Mouse (Mus musculus): ENCODE data around the gene Gm7030.
"Not testable (repeated sequence)": the region's sequence is repeated elsewhere in the genome, so short reads cannot be mapped to it uniquely, and the experiment has no call there.

The Gm7030 gene

DNA sequence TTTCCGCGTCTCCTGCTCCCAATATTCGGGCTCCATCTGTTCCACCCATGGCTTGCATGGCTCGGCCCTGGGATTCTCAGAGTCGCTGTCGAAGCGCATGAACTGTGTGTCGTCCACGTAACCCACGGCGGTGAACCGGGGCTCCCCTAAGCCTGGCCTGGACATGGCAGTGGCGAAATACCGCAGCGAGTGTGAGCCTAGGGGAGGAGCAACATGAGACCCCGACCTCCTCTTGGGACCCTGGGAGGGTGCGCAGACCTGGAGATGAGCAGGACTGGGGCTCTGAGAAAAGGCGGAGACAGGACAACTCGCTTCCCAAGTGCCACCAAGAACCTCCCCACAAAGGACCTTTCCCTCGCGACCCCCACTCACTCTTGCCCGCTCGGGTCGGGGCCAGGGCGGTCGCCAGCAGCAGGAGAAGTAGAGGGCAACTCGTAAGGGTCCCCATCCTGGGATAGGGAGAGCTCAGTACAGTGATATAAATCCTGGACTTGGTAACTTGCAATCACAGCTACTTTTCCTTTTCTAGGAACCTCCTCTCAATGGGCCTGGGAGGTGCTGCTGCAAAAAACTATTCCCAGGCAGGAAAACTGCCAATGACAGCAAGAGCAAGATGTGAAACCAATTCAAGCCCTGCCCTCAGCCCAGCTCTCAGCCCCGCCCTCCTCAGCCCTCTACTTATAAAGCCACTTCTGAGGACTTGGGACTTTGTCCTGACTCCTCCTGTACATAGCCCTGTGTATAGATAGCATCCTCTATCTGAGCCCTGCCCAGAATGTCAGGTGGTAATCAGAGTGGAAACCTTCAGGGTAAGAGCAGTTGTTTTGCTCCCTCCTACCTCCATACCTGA is at the start of gene Gm7030:
Gm7030 (minus strand) TSS at position 458 of the 850 bp plus-strand sequence.
- not testable (repeated sequence) for DNase-seq (ENCODE audit: low spot score in 2 of 2)

DNA sequence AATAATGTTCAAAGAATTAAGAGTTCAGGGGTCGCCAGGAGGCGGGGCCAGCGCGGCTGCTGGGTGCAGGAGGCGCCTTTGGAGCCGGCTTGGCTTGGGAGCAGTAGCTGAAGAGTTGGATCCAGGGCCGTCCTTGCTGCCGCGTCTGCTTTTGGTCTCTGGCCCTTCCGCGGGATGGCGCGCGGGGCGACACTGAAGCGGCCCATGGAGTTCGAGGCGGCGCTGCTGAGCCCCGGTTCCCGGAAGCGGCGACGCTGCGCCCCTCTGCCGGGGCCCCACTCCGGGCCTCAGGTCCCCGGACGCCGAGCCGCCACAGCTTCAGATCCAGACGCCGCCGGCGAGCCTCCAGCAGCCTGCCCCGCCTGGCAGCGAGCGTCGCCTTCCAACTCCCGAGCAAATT is 49.7 kb upstream of the Gm7030 start:
- DNase-seq (ENCODE audit: low spot score in 2 of 2), result not testable (repeated sequence)

DNA sequence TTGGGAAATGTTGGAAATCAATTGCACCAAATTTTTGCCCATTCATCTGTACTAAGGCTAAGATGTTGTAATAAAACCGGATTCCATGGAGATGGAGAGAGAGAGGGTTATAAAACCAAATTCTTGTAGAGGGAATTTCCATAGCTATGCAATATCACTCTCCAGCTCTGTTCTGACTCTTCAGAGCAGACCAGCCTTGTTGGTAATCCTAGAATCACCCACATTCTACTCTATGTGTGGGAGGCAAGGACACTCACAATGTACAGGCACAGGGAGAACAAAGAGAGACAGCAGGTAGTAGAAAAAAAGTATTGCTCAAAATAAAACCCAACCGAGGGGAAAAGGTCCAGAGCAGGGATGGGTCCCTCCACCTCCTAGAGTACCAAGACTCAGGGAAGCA is 46.9 kb upstream of the Gm7030 start:
- not testable (repeated sequence) for DNase-seq (ENCODE audit: low spot score in 2 of 2)

DNA sequence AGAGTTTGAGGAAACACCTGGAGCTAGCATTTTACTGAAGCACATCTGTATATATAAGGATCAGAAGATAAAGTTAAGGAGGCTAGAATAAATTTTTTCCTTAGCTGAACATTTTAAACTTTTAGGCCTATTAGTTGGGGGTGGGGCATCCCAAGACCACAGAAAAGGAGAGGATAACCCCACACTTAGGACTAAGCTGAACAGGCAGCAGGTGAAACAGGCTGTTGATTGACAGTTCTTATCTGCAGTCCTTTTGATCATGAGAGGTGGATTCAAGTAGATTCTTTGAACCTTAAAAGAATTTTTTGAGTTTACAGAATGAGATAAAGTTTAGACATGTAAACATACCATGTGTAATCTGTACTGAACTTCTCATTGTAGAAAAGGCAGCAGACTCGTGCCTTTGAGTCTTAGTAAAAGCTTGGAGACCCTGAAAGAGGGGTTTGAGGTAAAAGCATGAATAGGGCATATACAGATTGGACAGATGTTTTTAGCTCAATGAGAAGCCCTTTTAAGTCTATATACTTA is 41.1 kb upstream of the Gm7030 start:
- no peak for DNase-seq (ENCODE audit: low spot score in 2 of 2)

DNA sequence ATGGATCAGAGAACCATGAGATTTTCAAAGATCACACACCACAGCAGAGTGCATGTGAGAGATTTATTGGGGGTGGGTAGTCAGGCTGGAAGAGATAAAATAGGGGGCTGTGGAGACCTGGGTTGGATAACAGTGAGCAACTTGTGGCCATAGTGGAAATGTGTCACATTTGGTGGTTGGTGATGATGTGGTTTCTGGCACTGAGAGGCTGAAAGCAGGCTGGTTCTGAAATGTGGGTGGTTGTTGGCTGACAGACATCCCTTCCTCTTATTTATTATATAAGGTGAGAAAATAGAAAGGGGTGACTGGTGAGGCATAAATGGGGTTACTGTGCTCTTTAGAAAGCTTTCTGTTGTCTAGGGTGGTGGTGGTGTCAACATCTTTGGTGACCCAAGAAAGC is 40.5 kb upstream of the Gm7030 start:
- no peak for DNase-seq (ENCODE audit: low spot score in 2 of 2)

DNA sequence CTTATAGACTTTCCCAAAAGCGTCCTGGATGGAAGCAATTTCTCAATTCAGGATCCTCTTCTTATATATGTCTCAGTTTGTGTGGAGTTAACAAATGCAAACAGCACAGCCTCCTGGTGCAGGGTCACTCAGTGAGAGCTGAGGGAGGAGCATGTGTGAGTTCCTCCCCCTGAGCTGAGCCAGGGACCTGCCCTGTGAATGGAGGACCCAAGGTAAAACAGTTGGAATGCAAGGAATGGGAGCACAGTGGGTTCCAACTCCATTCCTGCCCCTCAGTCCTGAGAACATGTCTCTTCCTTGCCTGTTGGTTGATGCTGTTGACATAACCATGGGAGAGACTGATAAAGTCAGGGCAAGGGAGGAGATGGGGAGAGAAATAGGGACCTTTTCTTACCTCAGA is 39.9 kb upstream of the Gm7030 start:
- DNase-seq (ENCODE audit: low spot score in 2 of 2), result not testable (repeated sequence)

DNA sequence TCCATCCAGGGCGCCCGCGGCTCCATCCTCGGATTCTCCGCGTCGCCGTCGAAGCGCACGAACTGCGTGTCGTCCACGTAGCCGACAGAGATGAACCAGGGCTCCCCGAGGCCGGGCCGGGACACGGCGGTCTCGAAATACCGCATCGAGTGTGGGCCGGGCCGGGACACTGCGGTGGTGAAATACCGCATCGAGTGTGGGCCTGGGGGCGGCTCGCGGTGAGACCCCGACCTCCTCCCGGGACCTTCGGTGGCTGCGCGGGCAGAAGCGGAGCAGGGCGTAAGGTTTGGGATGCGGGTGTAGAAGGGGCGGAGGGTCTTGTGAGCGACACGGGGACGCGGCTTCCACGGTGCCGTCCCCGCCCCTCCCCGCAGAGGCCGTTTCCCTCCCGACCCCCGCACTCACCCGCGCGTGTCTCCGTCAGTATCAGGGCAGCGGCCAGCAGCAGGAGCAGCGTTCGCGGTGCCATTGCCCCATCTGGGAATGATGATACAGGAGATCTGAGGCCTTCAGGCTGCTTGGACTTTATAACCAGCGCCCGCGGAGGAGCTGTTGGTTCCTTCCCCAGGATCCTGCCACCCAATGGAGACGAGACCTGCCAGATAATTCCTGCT is 38.9 kb upstream of the Gm7030 start, which contains the start of gene Gm8909:
Gm8909 (minus strand) TSS at position 499 of the 614 bp plus-strand sequence.
- DNase-seq (ENCODE audit: low spot score in 2 of 2), result no peak

DNA sequence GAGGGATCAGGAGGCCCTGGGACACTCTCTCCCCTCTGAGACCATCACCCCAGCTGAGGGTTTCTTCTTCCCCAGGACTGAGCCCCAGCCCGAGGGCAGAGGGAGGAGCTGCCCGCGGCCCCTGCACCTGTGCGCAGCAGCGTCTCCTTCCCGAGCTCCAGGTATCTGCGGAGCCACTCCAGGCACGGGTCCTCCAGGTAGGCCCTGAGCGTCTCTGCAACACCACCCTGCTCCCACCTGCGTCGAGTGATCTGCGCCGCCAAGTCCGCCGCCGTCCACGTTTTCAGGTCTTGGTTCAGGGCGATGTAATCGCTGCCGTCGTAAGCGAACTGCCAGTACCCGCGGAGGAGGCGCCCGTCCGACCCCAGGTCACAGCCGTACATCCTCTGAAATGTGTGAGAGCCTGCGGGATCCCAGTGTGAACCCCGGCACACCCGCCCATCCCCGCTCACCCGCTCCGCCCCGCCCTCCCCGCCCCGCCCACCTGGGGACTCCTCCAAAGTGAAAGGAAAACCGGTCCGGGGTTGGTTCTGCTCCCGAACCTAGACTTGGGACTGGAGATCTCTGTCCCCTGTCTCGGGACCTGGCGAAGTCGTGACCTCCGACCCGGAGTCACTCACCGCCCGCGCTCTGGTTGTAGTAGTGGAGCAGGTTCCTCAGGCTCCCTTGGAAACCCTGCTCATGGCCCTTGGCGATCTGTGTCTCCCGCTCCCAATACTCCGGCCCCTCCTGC is 38.2 kb upstream of the Gm7030 start:
- DNase-seq (ENCODE audit: low spot score in 2 of 2), result no peak

DNA sequence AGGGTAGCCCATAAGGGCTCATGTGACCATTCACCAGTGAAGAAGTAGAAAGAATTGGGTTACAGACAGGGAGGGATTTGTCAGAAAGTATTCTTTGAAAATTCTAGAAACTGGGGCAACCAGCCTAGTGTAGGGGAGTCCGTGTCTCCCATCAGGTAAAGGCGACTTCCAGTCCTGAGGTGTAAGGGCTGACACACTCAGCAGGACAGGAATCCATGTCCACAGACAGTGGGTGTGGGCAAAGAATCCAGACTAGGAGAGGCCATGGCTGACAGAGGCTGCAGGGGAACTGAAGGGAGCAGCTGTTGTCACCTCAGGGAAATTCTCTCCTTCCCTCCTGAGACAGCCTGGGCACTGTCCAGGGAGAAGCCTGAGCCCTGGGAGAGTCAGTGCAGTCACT is 37.7 kb upstream of the Gm7030 start:
- DNase-seq (ENCODE audit: low spot score in 2 of 2), result not testable (repeated sequence)

DNA sequence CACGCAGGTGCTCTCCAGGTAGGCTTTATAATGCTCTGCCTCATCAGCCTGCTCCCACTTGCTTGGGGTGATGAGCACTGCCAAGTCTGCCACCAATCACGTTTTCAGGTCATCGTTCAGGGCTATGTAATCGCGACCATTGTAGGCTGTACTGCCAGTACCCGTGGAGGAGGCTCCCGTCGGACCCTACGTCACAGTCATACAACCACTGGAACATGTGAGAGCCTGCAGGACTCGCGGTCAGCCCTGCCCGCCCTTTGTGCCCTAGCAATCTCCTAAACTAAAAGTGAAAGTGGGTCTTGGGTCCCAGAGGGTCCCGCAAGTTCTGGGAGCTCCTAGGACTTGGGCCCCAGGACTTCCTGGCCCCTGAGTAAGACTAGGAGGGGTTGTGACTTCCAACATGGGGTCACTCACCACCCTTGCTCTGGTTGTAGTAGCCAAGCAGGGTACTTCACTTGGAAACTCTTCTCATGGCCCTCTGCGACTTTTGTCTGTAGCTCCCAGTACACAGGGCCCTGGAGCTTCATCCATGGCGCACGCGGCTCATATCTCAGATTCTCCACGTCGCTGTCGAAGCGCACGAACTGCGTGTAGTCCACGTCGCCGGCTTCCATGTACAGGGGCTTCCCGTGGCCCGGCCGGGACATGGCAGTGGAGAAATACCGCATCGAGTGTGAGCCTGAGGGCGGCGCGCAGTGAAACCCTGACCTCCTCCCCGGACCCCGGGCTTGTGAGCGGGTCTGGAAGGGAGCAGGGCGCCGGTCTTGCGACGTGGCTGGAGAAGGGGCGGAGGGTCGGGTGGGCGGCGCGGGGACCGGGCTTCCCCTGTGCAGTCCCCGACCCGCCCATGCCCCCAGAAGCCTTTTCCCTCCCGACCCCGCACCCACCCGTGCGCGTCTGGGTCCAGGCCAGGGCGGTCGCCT is 32.2 kb upstream of the Gm7030 start:
- no peak for DNase-seq (ENCODE audit: low spot score in 2 of 2)

DNA sequence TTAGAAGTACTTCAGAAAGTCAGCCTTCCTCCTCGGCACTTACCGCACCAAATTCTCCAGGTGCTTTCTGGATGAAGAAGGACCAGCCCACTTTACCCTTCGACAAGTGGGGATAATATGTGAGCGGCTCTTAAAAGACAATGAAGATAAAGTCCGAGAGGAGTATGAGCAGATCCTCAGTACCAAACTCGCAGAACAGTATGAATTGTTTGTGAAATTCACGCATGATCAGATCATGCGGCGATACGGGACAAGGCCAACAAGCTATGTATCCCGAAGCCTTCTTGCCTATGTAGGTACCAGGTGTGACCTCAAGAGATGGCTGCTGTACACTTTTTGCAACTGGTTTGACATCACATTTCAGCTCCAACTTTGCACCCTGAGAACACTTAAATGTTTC is 29.0 kb upstream of the Gm7030 start:
- DNase-seq (ENCODE audit: low spot score in 2 of 2), result not testable (repeated sequence)

DNA sequence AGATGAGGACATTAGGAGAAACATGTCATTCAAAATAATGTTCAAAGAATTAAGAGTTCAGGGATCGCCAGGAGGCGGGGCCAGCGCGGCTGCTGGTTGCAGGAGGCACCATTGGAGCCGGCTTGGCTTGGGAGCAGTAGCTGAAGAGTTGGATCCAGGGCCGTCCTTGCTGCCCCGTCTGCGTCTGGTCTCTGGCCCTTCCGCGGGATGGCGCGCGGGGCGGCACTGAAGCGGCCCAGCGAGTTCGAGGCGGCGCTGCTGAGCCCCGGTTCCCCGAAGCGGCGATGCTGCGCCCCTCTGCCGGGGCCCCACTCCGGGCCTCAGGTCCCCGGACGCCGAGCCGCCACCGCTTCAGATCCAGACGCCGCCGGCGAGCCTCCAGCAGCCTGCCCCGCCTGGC is 28.6 kb upstream of the Gm7030 start:
- DNase-seq (ENCODE audit: low spot score in 2 of 2), result not testable (repeated sequence)

DNA sequence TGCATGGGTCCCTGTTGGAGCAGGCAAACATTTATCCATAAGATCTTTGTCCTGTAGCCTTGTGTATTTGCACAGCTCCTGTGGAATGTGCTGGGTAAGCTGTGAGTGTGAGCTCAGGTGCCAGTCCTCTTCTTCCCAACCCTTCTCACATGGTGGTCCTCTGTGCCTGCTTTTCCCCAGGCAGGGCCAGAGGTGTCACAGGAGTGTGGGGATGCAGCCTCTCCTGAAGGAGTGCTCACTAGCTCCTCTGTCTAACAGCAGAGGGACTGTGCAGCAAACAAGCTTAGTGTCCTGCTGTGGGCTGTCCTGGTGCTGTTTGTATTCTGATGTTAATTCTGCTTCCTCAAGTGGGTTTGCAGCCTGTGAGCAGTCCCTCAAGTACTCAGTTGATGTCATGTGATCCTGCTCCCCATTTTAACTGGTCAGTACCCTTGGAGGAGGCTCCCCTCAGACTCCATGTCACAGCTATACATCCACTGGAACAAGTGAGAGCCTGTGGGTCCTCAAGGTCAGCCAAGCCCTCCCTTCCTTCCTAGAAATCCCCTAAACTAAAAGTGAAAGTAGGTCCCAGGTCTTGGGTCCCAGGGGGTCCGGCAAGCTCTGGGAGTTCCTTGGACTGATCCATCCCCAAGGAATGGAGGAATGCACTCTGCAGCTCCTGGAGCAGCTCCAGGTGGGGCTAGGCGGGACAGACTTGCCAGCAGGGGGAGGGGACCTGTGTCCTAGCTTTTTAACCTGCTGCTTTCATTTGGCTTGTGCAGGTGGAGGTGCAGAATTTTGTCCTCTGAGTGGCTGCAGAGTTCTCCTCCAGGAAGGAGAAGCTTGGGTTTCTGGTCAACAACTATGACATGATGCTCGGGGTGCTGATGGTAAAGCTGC is 25.3 kb upstream of the Gm7030 start:
- no peak for DNase-seq (ENCODE audit: low spot score in 2 of 2)

DNA sequence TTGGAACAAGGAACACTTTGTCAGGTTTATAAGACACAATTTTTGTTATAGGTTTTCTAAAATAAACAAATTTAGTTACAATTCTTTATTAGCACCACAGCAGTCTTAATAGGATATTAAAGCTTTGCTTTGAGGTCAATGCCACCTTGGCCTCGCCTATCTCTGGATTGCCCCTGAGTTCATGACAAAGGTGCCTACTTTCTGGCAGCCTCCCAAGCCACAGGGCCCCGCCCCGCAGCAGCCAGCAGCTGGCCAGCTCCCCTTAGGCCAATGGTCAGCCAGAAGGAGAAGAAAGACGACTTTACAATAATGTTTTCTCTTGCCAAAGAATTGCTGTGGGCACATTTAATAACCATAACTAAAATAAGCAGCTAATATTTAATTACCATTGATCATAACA is 22.0 kb upstream of the Gm7030 start:
- not testable (repeated sequence) for DNase-seq (ENCODE audit: low spot score in 2 of 2)

DNA sequence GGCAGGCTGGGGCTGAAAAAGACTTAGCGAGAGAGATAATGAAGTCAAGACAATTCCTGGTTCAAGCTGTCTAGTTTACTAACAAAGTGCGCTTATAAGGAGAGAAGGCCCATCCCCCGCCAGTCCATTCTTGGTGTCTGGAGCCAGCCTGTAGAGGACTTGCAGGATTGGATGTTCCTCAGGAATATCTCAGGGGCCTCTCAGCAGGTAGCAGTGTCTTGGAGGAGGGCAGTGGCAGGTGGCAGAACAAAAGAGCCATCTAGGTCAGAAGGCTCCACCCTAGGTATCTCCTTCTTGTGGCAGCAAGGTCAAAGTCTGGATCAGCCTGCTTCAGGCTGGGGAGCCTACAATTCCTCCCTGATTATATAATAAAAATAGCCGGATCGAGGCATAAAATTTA is 19.2 kb upstream of the Gm7030 start:
- not testable (repeated sequence) for DNase-seq (ENCODE audit: low spot score in 2 of 2)

DNA sequence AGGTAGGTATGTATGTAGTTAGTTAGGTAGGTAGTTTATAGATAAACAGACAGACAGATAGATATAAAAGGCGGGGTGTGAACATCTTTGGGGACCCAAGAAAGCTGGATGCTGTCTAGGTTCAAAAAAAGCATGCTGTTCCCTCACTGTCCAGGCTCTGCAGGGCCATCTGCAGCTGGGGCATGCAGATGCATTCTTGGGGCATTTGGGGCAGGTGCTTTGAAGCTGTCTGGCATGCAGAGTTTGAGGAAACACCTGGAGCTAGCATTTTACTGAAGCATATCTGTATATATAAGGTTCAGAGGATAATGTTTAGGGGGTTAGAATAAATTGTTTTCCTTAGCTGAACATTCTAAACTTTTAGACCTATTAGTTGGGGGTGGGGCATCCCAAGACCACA is 17.7 kb upstream of the Gm7030 start:
- DNase-seq (ENCODE audit: low spot score in 2 of 2), result not testable (repeated sequence)

DNA sequence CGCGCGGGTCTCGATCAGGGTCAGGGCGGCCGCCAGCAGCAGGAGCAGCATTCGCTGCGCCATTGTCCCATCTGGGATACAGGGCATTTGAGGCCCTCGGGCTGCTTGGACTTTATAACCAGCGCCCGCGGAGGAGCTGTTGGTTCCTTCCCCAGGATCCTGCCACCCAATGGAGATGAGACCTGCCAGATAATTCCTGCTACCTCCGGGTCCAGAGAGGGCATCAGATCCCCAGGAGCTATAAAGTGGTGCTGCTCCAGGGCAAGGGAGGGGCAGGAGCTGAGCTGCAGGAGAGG is 16.6 kb upstream of the Gm7030 start:
- not testable (repeated sequence) for DNase-seq (ENCODE audit: low spot score in 2 of 2)

DNA sequence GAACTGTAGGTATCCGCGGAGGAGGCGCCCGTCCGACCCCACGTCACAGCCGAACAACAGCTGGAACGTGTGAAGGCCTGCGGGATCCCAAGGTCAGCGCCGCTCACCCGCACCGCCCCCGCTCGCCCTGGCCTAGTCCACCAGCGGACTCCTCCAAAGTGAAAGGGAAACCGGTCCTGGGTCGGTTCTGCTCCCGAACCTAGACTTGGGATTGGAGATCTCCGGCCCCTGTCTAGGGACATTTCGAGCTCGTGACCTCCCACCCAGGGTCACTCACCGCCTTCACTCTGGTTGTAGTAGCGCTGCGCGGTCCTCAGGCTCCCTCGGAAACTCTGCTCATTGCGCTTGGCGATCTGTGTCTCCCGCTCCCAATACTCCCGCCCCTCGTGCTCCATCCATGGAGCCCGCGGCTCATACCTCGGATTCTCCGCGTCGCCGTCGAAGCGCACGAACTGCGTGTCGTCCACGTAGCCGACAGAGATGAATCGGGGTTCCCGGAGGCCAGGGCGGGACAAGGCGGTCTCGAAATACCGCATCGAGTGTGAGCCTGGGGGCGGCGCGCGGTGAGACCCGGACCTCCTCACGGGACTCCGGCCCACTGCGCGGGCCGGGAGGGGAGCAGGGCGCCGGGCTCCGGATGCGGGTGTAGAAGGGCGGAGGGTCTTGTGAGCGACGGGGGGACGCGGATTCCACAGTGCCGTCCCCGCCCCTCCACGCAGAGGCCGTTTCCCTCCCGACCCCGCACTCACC is 16.1 kb upstream of the Gm7030 start:
- DNase-seq (ENCODE audit: low spot score in 2 of 2), result peak in 1 of 2 experiments; percentile 64

DNA sequence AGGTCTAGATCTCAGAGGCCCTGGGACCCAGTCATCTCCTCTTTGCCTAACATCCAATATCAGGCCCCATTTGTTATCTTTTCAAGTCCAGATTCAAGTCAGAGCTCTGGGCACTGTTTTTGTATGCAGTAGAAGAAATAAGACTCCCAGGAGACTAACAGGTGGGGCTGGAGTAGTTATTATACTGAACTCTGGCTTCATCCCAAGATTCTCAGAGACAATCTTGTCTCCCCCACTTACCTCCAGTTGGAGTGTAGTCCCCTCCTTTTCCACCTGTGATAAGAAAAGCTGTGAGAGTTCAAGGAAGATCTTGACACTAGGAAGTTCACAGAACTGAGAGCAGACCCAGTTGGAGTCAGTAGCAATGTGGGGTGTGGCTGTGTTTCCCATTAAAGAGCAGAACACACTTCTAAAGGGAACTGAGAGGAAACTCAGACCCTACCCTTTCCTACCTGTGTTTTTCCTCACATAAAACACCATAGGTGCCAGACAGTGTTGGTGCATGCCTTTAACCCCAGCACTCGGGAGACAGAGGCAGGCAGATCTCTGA is 7.1 kb upstream of the Gm7030 start:
- DNase-seq (ENCODE audit: low spot score in 2 of 2), result not testable (repeated sequence)

All from spleen, postnatal 4 days (tissue).